Mouse (Mus musculus) cerebellum, adult 2 months (tissue): ENCODE results near the gene Stab1.

ENCODE experiments used
- CTCF ChIP-seq: fragments of 200-500 bp; IDR thresholded peaks from 2 replicates; pipeline ENCODE4 v1.5.1; 2011; ENCODE audit warnings: low read depth, mild to moderate bottlenecking, control low read depth, low read length, moderate library complexity, borderline replicate concordance; ENCODE audit not compliant: insufficient read depth
- POLR2A ChIP-seq: fragments of 200-500 bp; IDR thresholded peaks from 2 replicates; pipeline ENCODE4 v1.6.1; 2011; ENCODE audit warnings: low read length, control low read depth, borderline replicate concordance; ENCODE audit not compliant: insufficient read depth

GRCm38 (mm10) chr14:31134015-31135000 lies 34.1 kb downstream of the Stab1 start:
- TF ChIP-seq CTCF (no peak), POLR2A (no peak)
